Mouse (Mus musculus): ENCODE results near the gene Plpp3.

The Plpp3 gene

GRCm38 (mm10) chr4:105157276-105158168 lies at the start of gene Plpp3:
Gene Plpp3 (plus strand): TSS chr4:105157347.
- peak; percentile 85 to 92 for DNase-seq

GRCm38 (mm10) chr4:105107943-105108640 lies 49.1 kb upstream of the Plpp3 start:
- no peak for DNase-seq

DNA sequence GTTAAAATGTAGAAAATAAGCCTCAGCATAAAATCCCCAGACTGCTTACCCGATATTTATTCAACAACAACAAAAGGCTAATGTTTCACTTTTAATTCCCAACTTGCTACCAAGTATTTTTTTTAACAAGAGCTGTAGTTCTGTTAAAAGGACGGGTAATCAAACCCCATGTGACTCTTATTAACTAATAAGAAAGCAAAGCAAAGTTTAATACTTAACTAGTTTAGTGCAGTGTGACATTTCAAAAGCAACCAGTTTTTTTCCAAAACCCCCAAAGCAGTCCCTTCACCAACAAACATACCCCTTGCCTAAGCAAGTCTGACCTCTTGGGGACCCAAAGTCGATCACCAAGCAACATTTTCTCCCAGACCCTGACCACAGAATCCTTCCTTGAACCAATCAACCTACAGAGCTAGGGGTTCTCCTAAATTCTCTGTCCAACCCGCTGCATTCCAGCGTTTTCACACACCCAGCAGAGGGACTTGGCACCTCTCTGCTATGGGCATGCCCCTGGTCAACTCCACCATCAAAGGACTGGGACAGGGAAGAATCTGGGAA lies 48.4 kb upstream of the Plpp3 start:
- peak; percentile 9 to 24 for DNase-seq

GRCm38 (mm10) chr4:105109199-105109989 lies 47.8 kb upstream of the Plpp3 start, which contains the start of gene Prkaa2:
Gene Prkaa2 (minus strand): TSS chr4:105109890.
- peak; percentile 81 to 86 for DNase-seq

GRCm38 (mm10) chr4:105109990-105110683 lies 47.0 kb upstream of the Plpp3 start:
- DNase-seq: peak in 1 of 2 experiments; percentile 22

DNA sequence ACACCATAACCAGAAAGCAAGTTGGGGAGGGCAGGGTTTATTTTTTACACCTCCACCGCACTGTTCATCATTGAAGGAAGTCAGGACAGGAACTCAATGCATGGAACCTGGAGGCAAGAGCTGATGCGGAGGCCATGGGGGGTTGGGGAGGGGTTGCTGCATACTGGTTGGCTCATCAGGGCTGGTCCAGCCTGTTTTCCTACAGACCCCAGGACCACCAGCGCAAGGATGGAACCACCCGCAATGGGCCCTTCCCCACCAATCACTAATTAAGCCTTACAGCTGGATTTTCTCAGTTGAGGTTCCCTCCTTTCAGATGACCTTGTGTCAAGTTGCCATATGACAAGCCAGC lies 46.5 kb upstream of the Plpp3 start:
- no peak for DNase-seq

GRCm38 (mm10) chr4:105111770-105112169 lies 45.4 kb upstream of the Plpp3 start:
- no peak for DNase-seq

- no peak for DNase-seq
Observed at GRCm38 (mm10) chr4:105113042-105113441, 44.1 kb upstream of the Plpp3 start.

- DNase-seq: no peak
Observed at GRCm38 (mm10) chr4:105113468-105113867, 43.7 kb upstream of the Plpp3 start.

DNA sequence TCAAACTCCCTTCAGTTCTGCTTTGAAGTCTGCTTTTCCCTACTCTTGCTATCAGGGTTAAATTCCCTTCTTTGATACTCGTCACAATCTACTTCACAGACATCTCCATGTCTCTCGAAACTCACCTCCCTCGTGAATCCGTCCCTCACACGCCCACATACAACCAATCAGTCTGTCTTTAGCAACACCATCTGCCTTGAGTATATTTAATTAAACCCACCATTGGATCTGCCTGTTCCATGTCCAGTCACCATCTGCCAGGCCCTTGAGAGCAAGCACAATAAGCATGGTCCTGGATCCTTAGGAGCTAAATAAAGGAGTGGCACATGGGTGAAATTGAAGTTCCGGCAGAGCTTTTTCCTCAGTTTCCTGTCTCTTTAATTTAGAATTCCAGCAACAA lies 36.1 kb upstream of the Plpp3 start:
- DNase-seq: no peak

- peak; percentile 63 to 73 for DNase-seq
Observed at GRCm38 (mm10) chr4:105122429-105122828, 34.7 kb upstream of the Plpp3 start.

GRCm38 (mm10) chr4:105129212-105129611 lies 27.9 kb upstream of the Plpp3 start:
- DNase-seq: peak in 1 of 2 experiments; percentile 27

- no peak for DNase-seq
Observed at GRCm38 (mm10) chr4:105131756-105132314, 25.3 kb upstream of the Plpp3 start.

DNA sequence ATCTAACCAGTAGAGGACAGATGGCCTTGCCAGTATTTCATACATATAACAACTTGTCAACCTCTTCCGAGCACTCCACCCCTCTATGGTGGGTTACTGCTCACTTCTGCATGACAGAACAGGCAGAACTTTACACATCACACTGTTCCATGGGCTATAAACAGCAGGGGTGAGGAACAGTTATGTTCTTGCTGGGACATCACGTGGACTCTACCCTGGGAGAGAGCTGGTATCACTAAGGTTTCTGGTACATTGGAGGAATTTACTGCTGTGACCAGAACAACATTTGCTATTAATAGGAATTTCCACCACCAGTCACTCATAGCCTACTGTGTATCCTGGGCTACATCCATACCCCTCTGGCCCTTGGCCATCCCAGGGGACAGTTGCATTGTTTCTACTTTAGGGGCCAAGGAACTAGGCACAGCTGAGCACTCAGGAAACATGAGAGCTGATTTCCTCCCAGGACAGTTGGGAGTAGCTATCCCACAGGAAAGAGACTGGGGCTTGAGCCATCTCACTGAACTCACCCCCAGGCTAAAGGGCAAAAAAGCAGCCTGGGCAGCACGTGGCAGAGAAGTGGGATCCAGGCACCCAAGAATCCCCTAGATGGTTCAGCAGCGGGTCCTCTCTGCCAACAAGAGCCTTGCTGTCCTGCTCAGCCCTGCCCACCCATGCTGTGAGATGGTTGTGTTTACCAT lies 23.6 kb upstream of the Plpp3 start:
- no peak for DNase-seq

GRCm38 (mm10) chr4:105149492-105149891 lies 7.7 kb upstream of the Plpp3 start:
- DNase-seq: no peak

DNA sequence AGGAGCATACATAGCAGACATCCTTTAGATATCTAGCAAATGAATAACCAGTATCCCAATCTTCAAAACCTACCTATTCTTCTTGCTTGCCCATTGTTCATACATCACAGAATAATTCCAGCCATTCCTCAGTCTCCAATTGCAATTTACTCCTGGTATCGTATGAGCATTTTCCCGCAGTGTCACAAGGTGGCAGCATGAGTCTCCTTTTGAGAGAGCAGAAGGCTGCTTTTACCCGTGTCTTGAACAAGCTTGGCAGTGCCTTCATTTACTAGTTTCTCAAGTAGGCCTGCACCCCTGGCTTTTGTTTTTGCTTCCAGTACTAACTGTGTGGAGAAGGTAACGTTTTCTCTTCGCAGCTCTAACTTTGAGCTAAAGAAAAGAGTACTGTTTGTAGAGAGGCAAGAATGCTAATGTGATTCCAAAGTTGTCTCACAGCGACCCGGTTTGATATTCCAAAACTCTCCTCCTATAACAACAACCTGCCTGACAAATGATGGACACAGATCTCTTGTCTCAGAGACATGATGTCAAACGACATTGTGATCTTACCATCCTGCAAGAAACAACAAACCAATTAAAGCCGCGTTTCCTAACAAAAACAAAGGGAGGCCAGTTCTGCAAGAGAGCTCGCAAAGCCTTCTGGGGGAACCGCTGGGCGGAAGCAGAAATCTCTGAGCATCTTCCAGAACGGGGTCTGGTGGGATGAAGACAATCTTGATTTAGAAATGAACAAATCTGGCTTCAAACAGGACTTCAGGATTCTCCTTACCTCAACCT lies 5.0 kb upstream of the Plpp3 start:
- DNase-seq: peak; percentile 64 to 81

GRCm38 (mm10) chr4:105153227-105153626 lies 3.9 kb upstream of the Plpp3 start:
- DNase-seq: no peak

DNA sequence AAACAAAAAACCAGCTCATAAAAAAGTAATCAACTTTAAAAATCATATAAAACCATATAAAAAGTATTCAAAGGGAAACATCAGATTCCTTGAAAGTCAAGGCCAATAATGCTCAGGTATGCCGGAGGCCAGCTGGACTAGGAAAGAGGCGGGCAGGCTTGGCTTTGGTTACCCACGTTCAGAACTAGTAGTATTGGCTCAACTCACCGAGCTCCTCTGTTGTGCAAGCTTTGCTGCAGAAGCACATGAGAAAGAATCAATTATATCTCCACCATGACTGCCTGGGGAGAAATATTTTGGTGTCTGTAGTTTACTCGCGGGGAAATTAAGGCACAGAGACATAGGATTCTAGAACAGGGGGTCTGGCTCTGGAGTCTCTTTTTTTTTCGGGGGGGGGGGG lies 866 bp upstream of the Plpp3 start:
- DNase-seq: no peak

DNA sequence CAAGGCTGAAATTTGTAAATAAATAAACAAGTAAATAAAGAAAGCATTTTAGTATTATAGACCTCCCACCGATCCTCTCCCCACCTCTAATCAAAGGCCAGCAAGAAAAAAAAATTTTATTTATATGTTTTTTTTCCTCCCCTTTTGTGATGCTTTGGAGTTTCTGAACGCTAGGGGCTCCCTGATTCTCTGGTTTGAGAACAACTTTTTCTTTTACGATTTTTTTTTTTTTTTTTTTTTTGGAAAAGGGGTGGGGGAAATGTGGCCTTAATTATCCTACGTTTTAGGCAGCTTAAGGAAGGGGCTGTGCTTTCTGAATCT lies 232 bp upstream of the Plpp3 start:
- DNase-seq: no peak

DNA sequence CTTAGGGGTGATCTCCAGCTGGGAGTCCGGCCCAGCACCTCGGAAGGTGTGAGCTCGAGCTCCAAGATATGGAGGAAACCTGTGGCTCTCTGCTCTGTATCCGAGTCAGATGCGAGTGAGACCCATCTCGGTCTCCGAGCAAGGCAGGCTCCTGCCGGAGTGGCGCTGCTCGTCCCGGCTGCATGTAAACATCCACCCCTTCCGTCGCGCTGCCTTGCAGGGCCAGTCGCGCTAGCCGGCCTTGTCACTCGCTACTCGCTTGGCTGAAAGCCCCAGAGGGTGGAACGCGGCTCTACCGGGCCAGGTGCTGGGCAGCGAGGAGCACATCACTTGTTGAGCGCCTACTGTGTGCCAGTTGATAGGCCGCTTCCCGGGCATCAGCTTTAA lies 1.0 kb downstream of the Plpp3 start:
- DNase-seq: peak; percentile 85 to 88
